Mouse (Mus musculus) telencephalon, adult 2 months (tissue): ENCODE measurements around the gene Usp50.
A peak's percentile ranks its signal among the peaks of the same experiment; 100 is the strongest.

Source experiments
- DNase-seq: peaks from one replicate; pipeline ENCODE4 v3.0.0-alpha.2; 2011; ENCODE audit warnings: low read depth, low spot score

The Usp50 gene

GRCm38 (mm10) chr2:126783370-126783769 lies at the start of gene Usp50:
Gene Usp50, minus strand, starts transcription at chr2:126783470.
- no peak for DNase-seq

- DNase-seq = no peak
These were observed 34.1 kb upstream of the Usp50 start for GRCm38 (mm10) chr2:126817414-126817813.

GRCm38 (mm10) chr2:126816644-126817347 lies 33.5 kb upstream of the Usp50 start:
- DNase-seq = no peak

- DNase-seq = no peak
These were observed 32.6 kb upstream of the Usp50 start for GRCm38 (mm10) chr2:126815822-126816221.

GRCm38 (mm10) chr2:126801980-126802379 lies 18.7 kb upstream of the Usp50 start:
- DNase-seq = no peak

- no peak for DNase-seq
These were observed 15.2 kb upstream of the Usp50 start for GRCm38 (mm10) chr2:126798455-126798854.

GRCm38 (mm10) chr2:126795708-126796107 lies 12.4 kb upstream of the Usp50 start:
- DNase-seq = no peak

- DNase-seq = peak; percentile 33
These were observed 9.3 kb upstream of the Usp50 start for GRCm38 (mm10) chr2:126792611-126793010.

- DNase-seq = peak; percentile 69
These were observed 4.6 kb upstream of the Usp50 start for GRCm38 (mm10) chr2:126787721-126788342.

- DNase-seq = peak; percentile 78
These were observed 837 bp downstream of the Usp50 start for GRCm38 (mm10) chr2:126782433-126782832.

GRCm38 (mm10) chr2:126781478-126781877 lies 1.8 kb downstream of the Usp50 start:
- no peak for DNase-seq

- no peak for DNase-seq
These were observed 3.0 kb downstream of the Usp50 start for GRCm38 (mm10) chr2:126780286-126780685.

- no peak for DNase-seq
These were observed 4.5 kb downstream of the Usp50 start for GRCm38 (mm10) chr2:126778806-126779205.

- DNase-seq = no peak
These were observed 6.9 kb downstream of the Usp50 start for GRCm38 (mm10) chr2:126776416-126776815.

GRCm38 (mm10) chr2:126775951-126776350 lies 7.3 kb downstream of the Usp50 start:
- DNase-seq = no peak

- no peak for DNase-seq
These were observed 11.1 kb downstream of the Usp50 start for GRCm38 (mm10) chr2:126772217-126772616.

GRCm38 (mm10) chr2:126769431-126770181 lies 13.7 kb downstream of the Usp50 start:
- DNase-seq = no peak

- DNase-seq = no peak
These were observed 15.1 kb downstream of the Usp50 start for GRCm38 (mm10) chr2:126768194-126768593.

GRCm38 (mm10) chr2:126767599-126767998 lies 15.7 kb downstream of the Usp50 start:
- no peak for DNase-seq

- DNase-seq = peak; percentile 55
These were observed 17.2 kb downstream of the Usp50 start for GRCm38 (mm10) chr2:126765867-126766582.

- no peak for DNase-seq
These were observed 23.9 kb downstream of the Usp50 start for GRCm38 (mm10) chr2:126759351-126759750.

- DNase-seq = no peak
These were observed 27.6 kb downstream of the Usp50 start for GRCm38 (mm10) chr2:126755664-126756063.
